Mouse (Mus musculus) lung, embryonic 16.5 days (tissue): Measurements from ENCODE around the gene Rag1. TPM values are rescaled to one million over a fixed set of nuclear protein-coding genes. Genes with fewer than 3 reads are reported as not detected.
A peak's percentile ranks its signal among the peaks of the same experiment; 100 is the strongest.

ENCODE experiments used
- ATAC-seq: fragments of 200-750 bp; cut with Nextera tagmentation; 2 replicates; pipeline ENCODE4 v1.8.0; 2017; ENCODE audit warnings: low read depth, mild to moderate bottlenecking, moderate library complexity
- H3K27ac ChIP-seq: fragments of 300-500 bp; sonication (generic); 2 replicates; pipeline ENCODE4 v1.5.1; 2014; ENCODE audit warnings: mild to moderate bottlenecking, control low read depth, low read length
- H3K27me3 ChIP-seq: fragments of 300-500 bp; sonication (generic); 2 replicates; pipeline ENCODE4 v1.6.1; 2014; ENCODE audit warnings: low read depth, low read length, mixed read lengths; ENCODE audit not compliant: control insufficient read depth, insufficient read depth
- H3K36me3 ChIP-seq: fragments of 300-500 bp; sonication (generic); 2 replicates; pipeline ENCODE4 v1.6.1; 2014; ENCODE audit warnings: low read length; ENCODE audit not compliant: control insufficient read depth, insufficient read depth
- H3K4me1 ChIP-seq: fragments of 300-500 bp; sonication (generic); replicated peaks from 2 replicates; pipeline ENCODE4 v1.6.1; 2014; ENCODE audit warnings: low read length, mixed read lengths; ENCODE audit not compliant: control insufficient read depth, insufficient read depth
- H3K4me2 ChIP-seq: fragments of 300-500 bp; sonication (generic); 2 replicates; pipeline ENCODE4 v1.6.1; 2014; ENCODE audit warnings: low read depth, low read length, control low read depth
- H3K4me3 ChIP-seq: fragments of 300-500 bp; sonication (generic); 2 replicates; pipeline ENCODE4 v1.5.1; 2014; ENCODE audit warnings: mild to moderate bottlenecking, low read length, control low read depth
- H3K9ac ChIP-seq: fragments of 300-500 bp; sonication (generic); 2 replicates; pipeline ENCODE4 v1.6.1; 2014; ENCODE audit warnings: low read length, control low read depth
- H3K9me3 ChIP-seq: fragments of 300-500 bp; sonication (generic); 2 replicates; pipeline ENCODE4 v1.6.1; 2016; ENCODE audit warnings: low read length; ENCODE audit not compliant: control insufficient read depth
- WGBS: fragments of 180-500 bp; shearing (Covaris S2); extraction: QIAGEN DNeasy Blood & Tissue Kit; methylation state at CpG from one replicate; pipeline ENCODE4 v1.1.7; 2014; 5-methylcytosine and 5-hydroxymethylcytosine counted together
- polyA plus RNA-seq: library from polyadenylated mRNA; unstranded; fragments of >200 nt; fragmentation: Nextera tagmentation; extraction: Ambion mirVana; gene quantifications from 2 replicates; pipeline ENCODE4 v1.2.1, GENCODE M21; 2015

Gene Rag1
- polyA plus RNA-seq, 1 experiment from 2014 or later = 1.3 TPM

GRCm38 (mm10) chr2:101678236-101679021, 29.1 kb upstream of the Rag1 start, which contains the start of gene Traf6:
TSS of gene Traf6 (plus strand) at chr2:101678429.
- H3K9me3 ChIP-seq = no peaks in the 10 kb centered on the region
- peak within 1 kb of the TSS; percentile 91 for H3K4me3 ChIP-seq
- peak; percentile 98 for ATAC-seq
- H3K9ac ChIP-seq = peak within 1 kb of the TSS; percentile 94
- H3K36me3 ChIP-seq = no peaks in the 10 kb centered on the region
- WGBS = under 1% methylated on average over 60 of the region's 68 CpGs
- H3K27me3 ChIP-seq = no peaks in the 10 kb centered on the region; the same call in 1 of the 2 replicates
- peak within 1 kb of the TSS; percentile 12; the same call in 1 of the 2 replicates for H3K27ac ChIP-seq
- H3K4me2 ChIP-seq = peak within 1 kb of the TSS; percentile 62
- H3K4me1 ChIP-seq = peaks cover 6% of the 10 kb centered on the region

- no peak overlapping the region for H3K4me3 ChIP-seq
- H3K36me3 ChIP-seq = no peaks in the 10 kb centered on the region
- no peaks in the 10 kb centered on the region; the same call in 1 of the 2 replicates for H3K27me3 ChIP-seq
- no peak overlapping the region for H3K4me2 ChIP-seq
- H3K27ac ChIP-seq = no peak overlapping the region
- no peak overlapping the region for H3K9ac ChIP-seq
- no peaks in the 10 kb centered on the region for H3K9me3 ChIP-seq
- 76% methylated on average over 3 of the region's 3 CpGs for WGBS
- 0 out of 2 replicates have a peak, but pooled peaks cover 2% of the 10 kb centered on the region for H3K4me1 ChIP-seq
- no peak for ATAC-seq
Observed at GRCm38 (mm10) chr2:101673547-101673946, 24.2 kb upstream of the Rag1 start.

- no peak overlapping the region for H3K9ac ChIP-seq
- H3K36me3 ChIP-seq = no peaks in the 10 kb centered on the region
- H3K4me2 ChIP-seq = no peak overlapping the region
- no peaks in the 10 kb centered on the region for H3K27me3 ChIP-seq
- H3K9me3 ChIP-seq = no peaks in the 10 kb centered on the region
- peaks cover 4% of the 10 kb centered on the region; the same call in 1 of the 2 replicates for H3K4me1 ChIP-seq
- 83% methylated on average over 3 of the region's 3 CpGs for WGBS
- H3K27ac ChIP-seq = no peak overlapping the region
- H3K4me3 ChIP-seq = no peak overlapping the region
- no peak for ATAC-seq
Observed at GRCm38 (mm10) chr2:101668751-101669150, 19.4 kb upstream of the Rag1 start.

GRCm38 (mm10) chr2:101665703-101666092, 16.4 kb upstream of the Rag1 start:
- Histone ChIP-seq H3K9me3 (no peaks in the 10 kb centered on the region), H3K4me1 (peaks cover 4% of the 10 kb centered on the region; the same call in 1 of the 2 replicates), H3K36me3 (no peaks in the 10 kb centered on the region), H3K27me3 (no peaks in the 10 kb centered on the region), H3K27ac (no peak overlapping the region), H3K4me3 (no peak overlapping the region), H3K4me2 (no peak overlapping the region), H3K9ac (no peak overlapping the region)
- no peak for ATAC-seq
- WGBS = 87% methylated on average over 3 of the region's 3 CpGs

GRCm38 (mm10) chr2:101665058-101665702, 15.9 kb upstream of the Rag1 start:
- ATAC-seq = peak; percentile 70
- 22% methylated on average over 9 of the region's 9 CpGs for WGBS
- H3K9ac ChIP-seq = no peak overlapping the region
- no peaks in the 10 kb centered on the region for H3K27me3 ChIP-seq
- H3K9me3 ChIP-seq = no peaks in the 10 kb centered on the region
- H3K27ac ChIP-seq = no peak overlapping the region
- no peaks in the 10 kb centered on the region for H3K36me3 ChIP-seq
- H3K4me1 ChIP-seq = peaks cover 4% of the 10 kb centered on the region; the same call in 1 of the 2 replicates
- H3K4me3 ChIP-seq = no peak overlapping the region
- H3K4me2 ChIP-seq = no peak overlapping the region

GRCm38 (mm10) chr2:101660536-101660935, 11.2 kb upstream of the Rag1 start:
- no peaks in the 10 kb centered on the region for H3K9me3 ChIP-seq
- no peaks in the 10 kb centered on the region for H3K36me3 ChIP-seq
- no peak overlapping the region for H3K4me2 ChIP-seq
- 73% methylated on average over 2 of the region's 2 CpGs for WGBS
- no peak overlapping the region for H3K9ac ChIP-seq
- no peak overlapping the region for H3K4me3 ChIP-seq
- H3K27ac ChIP-seq = no peak overlapping the region
- peaks cover 2% of the 10 kb centered on the region; the same call in 1 of the 2 replicates for H3K4me1 ChIP-seq
- H3K27me3 ChIP-seq = no peaks in the 10 kb centered on the region
- no peak for ATAC-seq

- peak overlapping the region; percentile 53 for H3K4me2 ChIP-seq
- no peaks in the 10 kb centered on the region for H3K9me3 ChIP-seq
- WGBS = 18% methylated on average over 14 of the region's 14 CpGs
- H3K9ac ChIP-seq = no peak overlapping the region
- peak; percentile 67 for ATAC-seq
- H3K27ac ChIP-seq = no peak overlapping the region
- peak overlapping the region; percentile 29 for H3K4me3 ChIP-seq
- H3K4me1 ChIP-seq = no peaks in the 10 kb centered on the region
- H3K36me3 ChIP-seq = no peaks in the 10 kb centered on the region
- no peaks in the 10 kb centered on the region; the same call in 1 of the 2 replicates for H3K27me3 ChIP-seq
Observed at GRCm38 (mm10) chr2:101652921-101653597, 3.8 kb upstream of the Rag1 start.

- Histone ChIP-seq H3K9me3 (no peaks in the 10 kb centered on the region), H3K9ac (no peak overlapping the region), H3K27ac (no peak overlapping the region), H3K4me3 (peak overlapping the region; percentile 29), H3K4me2 (peak overlapping the region; percentile 53), H3K36me3 (no peaks in the 10 kb centered on the region), H3K4me1 (no peaks in the 10 kb centered on the region), H3K27me3 (no peaks in the 10 kb centered on the region; the same call in 1 of the 2 replicates)
- 0 out of 2 replicates have a peak, but pooled peaks have one; percentile 12 for ATAC-seq
- WGBS = 32% methylated on average over 14 of the region's 14 CpGs
Observed at GRCm38 (mm10) chr2:101652204-101652920, 3.1 kb upstream of the Rag1 start.
